11 mouse cellular contexts compared by ENCODE assay signal in genomic region chr9:41588466-41589425, GRCm38 (mm10).
DNase-seq lines count a peak whose midpoint lies in the region; ATAC-seq and TF ChIP-seq lines count a peak whose summit lies in the region.
"Had no signal": no experiment of that assay in that cellular context is flagged by ENCODE, and none has a peak within 500 bp of the region (broad histone marks: within the 10 kb centered on the region; RNA-seq: fewer than 3 reads in every experiment).

No protein-coding gene starts in this region.

- no peak overlapping the region for H3K9ac ChIP-seq in embryonic facial prominence, embryonic 15.5 days
- H3K9ac ChIP-seq in hindbrain, postnatal 0 days (replicated peaks; ENCODE audit: low read length), result peak overlapping the region; percentile 40
- H3K9ac ChIP-seq in neural tube, embryonic 15.5 days (replicated peaks), result peak overlapping the region; percentile 55

- peak overlapping the region; percentile 23 for H3K4me2 ChIP-seq in embryonic facial prominence, embryonic 15.5 days (replicated peaks)
- peak overlapping the region; percentile 56 for H3K4me2 ChIP-seq in hindbrain, postnatal 0 days (ENCODE audit: low read depth, low read length)
- H3K4me2 ChIP-seq in neural tube, embryonic 15.5 days, result peak overlapping the region; percentile 61

- intact Hi-C loops in left cerebral cortex, adult 2 months (cut with DNase I), result no loop called here
- intact Hi-C loops in left cerebral cortex, postnatal 10 days (cut with DNase I), result no loop called here

- peaks cover 57% of the 10 kb centered on the region for H3K4me1 ChIP-seq in embryonic facial prominence, embryonic 15.5 days
- peaks cover 32% of the 10 kb centered on the region for H3K4me1 ChIP-seq in hindbrain, postnatal 0 days (ENCODE audit: insufficient read depth, low read length)
- peaks cover 58% of the 10 kb centered on the region for H3K4me1 ChIP-seq in neural tube, embryonic 15.5 days

- H3K36me3 ChIP-seq in embryonic facial prominence, embryonic 15.5 days, result peaks cover 40% of the 10 kb centered on the region
- peaks cover 12% of the 10 kb centered on the region; the same call in 1 of the 2 replicates for H3K36me3 ChIP-seq in hindbrain, postnatal 0 days (ENCODE audit: insufficient read depth, low read length)
- peaks cover 28% of the 10 kb centered on the region for H3K36me3 ChIP-seq in neural tube, embryonic 15.5 days

- DNase-seq in left cerebral cortex, adult 2 months (ENCODE audit: extremely low spot score in 1 of 2, low spot score in 2 of 2), result no peak
- DNase-seq in left cerebral cortex, postnatal 10 days (ENCODE audit: extremely low spot score in 1 of 2, low spot score in 2 of 2), result no peak
- no peak for DNase-seq in hindbrain, postnatal 0 days (ENCODE audit: low spot score)
- no peak for DNase-seq in thymus, postnatal 0 days (ENCODE audit: low spot score)
- DNase-seq: cerebellum, adult 9-10 months; kidney, postnatal 10 days; thymus, postnatal 14 days had no signal

- ATAC-seq in embryonic facial prominence, embryonic 15.5 days (ENCODE audit: insufficient number of reproducible peaks, low FRiP score, low TSS enrichment, low read depth), result no peak
- ATAC-seq in hindbrain, postnatal 0 days, result no peak
- no peak for ATAC-seq in neural tube, embryonic 15.5 days (ENCODE audit: low FRiP score)
- no peak for ATAC-seq in monocyte, adult 5-6 weeks (replicated peaks; ENCODE audit: insufficient number of reproducible peaks, low FRiP score, low TSS enrichment, poor library complexity, severe bottlenecking)

- TF ChIP-seq CTCF in left cerebral cortex, adult 2 months (IDR thresholded peaks at IDR 0.05), result no peak
- no peak for TF ChIP-seq CTCF in hindbrain, postnatal 0 days (IDR thresholded peaks at IDR 0.05; ENCODE audit: low read depth)

- H3K4me3 ChIP-seq in left cerebral cortex, adult 2 months, result no peak overlapping the region
- H3K4me3 ChIP-seq in embryonic facial prominence, embryonic 15.5 days (replicated peaks), result no peak overlapping the region
- peak overlapping the region; percentile 10; the same call in 1 of the 2 replicates for H3K4me3 ChIP-seq in hindbrain, postnatal 0 days (ENCODE audit: low read length)
- H3K4me3 ChIP-seq in neural tube, embryonic 15.5 days (replicated peaks), result peak overlapping the region; percentile 24
- H3K4me3 ChIP-seq: erythroblast, embryonic 14.5 days had no signal

- no peaks in the 10 kb centered on the region for H3K9me3 ChIP-seq in embryonic facial prominence, embryonic 15.5 days (replicated peaks)
- no peaks in the 10 kb centered on the region for H3K9me3 ChIP-seq in hindbrain, postnatal 0 days (ENCODE audit: low read length)
- no peaks in the 10 kb centered on the region for H3K9me3 ChIP-seq in neural tube, embryonic 15.5 days (replicated peaks)

- peak overlapping the region; percentile 2; the same call in 1 of the 2 replicates for H3K27ac ChIP-seq in left cerebral cortex, adult 2 months
- H3K27ac ChIP-seq in embryonic facial prominence, embryonic 15.5 days (replicated peaks), result peak overlapping the region; percentile 75
- H3K27ac ChIP-seq in hindbrain, postnatal 0 days, result peak overlapping the region; percentile 52
- H3K27ac ChIP-seq in neural tube, embryonic 15.5 days (replicated peaks), result peak overlapping the region; percentile 74

- WGBS in embryonic facial prominence, embryonic 15.5 days, result 53% methylated on average over 9 of the region's 9 CpGs
- 25% methylated on average over 9 of the region's 9 CpGs for WGBS in hindbrain, postnatal 0 days
- 48% methylated on average over 9 of the region's 9 CpGs for WGBS in neural tube, embryonic 15.5 days

- no peaks in the 10 kb centered on the region for H3K27me3 ChIP-seq in embryonic facial prominence, embryonic 15.5 days
- H3K27me3 ChIP-seq in hindbrain, postnatal 0 days (ENCODE audit: insufficient read depth, low read length), result no peaks in the 10 kb centered on the region
- no peaks in the 10 kb centered on the region for H3K27me3 ChIP-seq in neural tube, embryonic 15.5 days (replicated peaks)

Comparison
In these comparisons a context has a peak if more than half of its experiments do, and no peak if none do; other contexts are left out.
1. H3K27ac ChIP-seq: peak in every context shown above with its lines; median percentile 75 in embryonic facial prominence, embryonic 15.5 days; 74 in neural tube, embryonic 15.5 days; 52 in hindbrain, postnatal 0 days; 2 in left cerebral cortex, adult 2 months.
2. H3K4me3 ChIP-seq: peak in hindbrain, postnatal 0 days (single experiment) and neural tube, embryonic 15.5 days (single experiment); none in left cerebral cortex, adult 2 months (single experiment) and embryonic facial prominence, embryonic 15.5 days (single experiment).
3. Peak in every context shown above with its lines, with median percentiles within 50 percentile points of each other: H3K4me2 ChIP-seq.